Comparison of ENCODE assay signal across 16 mouse cellular contexts in genomic region chr9:103628861-103629469, GRCm38 (mm10).
DNase-seq lines count a peak whose midpoint lies in the region; ATAC-seq lines count a peak whose summit lies in the region.
"Had no signal": no experiment of that assay in that cellular context is flagged by ENCODE, and none has a peak within 500 bp of the region (broad histone marks: within the 10 kb centered on the region; RNA-seq: fewer than 3 reads in every experiment).

No protein-coding gene starts in this region.

- peak overlapping the region; percentile 24; the same call in 1 of the 2 replicates for H3K27ac ChIP-seq in heart, embryonic 13.5 days (replicated peaks)
- no peak overlapping the region; the same call in 1 of the 2 replicates for H3K27ac ChIP-seq in midbrain, embryonic 12.5 days (replicated peaks)
- no peak overlapping the region for H3K27ac ChIP-seq in midbrain, embryonic 13.5 days

- peaks cover 3% of the 10 kb centered on the region; the same call in 1 of the 2 replicates for H3K36me3 ChIP-seq in heart, embryonic 13.5 days
- no peaks in the 10 kb centered on the region for H3K36me3 ChIP-seq in midbrain, embryonic 12.5 days
- H3K36me3 ChIP-seq in midbrain, embryonic 13.5 days = no peaks in the 10 kb centered on the region

- H3K4me3 ChIP-seq in heart, embryonic 13.5 days = no peak overlapping the region
- no peak overlapping the region for H3K4me3 ChIP-seq in midbrain, embryonic 12.5 days
- H3K4me3 ChIP-seq in midbrain, embryonic 13.5 days (replicated peaks) = no peak overlapping the region

- intact Hi-C loops in heart, postnatal 14 days (cut with DNase I) = no loop called here

- DNase-seq in embryo, embryonic 10 days (ENCODE audit: low spot score) = peak; percentile 49
- no peak for DNase-seq in embryo, embryonic 11 days
- DNase-seq in heart, postnatal 14 days = no peak
- DNase-seq in right cerebral cortex, adult 2 months (ENCODE audit: low spot score in 2 of 2) = no peak
- no peak for DNase-seq in MN1 (ENCODE audit: low spot score)
- DNase-seq: cerebellum, postnatal 25 days; gastrocnemius, postnatal 10 days; kidney, postnatal 25 days; layer of hippocampus, adult 9-11 months; lung, adult 2 months; lung, postnatal 4 days had no signal

- H3K9me3 ChIP-seq in heart, embryonic 13.5 days = no peaks in the 10 kb centered on the region
- H3K9me3 ChIP-seq in midbrain, embryonic 12.5 days = no peaks in the 10 kb centered on the region
- H3K9me3 ChIP-seq in midbrain, embryonic 13.5 days = no peaks in the 10 kb centered on the region

- H3K4me2 ChIP-seq in heart, embryonic 13.5 days = no peak overlapping the region
- H3K4me2 ChIP-seq in midbrain, embryonic 12.5 days (replicated peaks) = 0 out of 2 replicates have a peak overlapping the region, but pooled peaks have one; percentile 3
- no peak overlapping the region for H3K4me2 ChIP-seq in midbrain, embryonic 13.5 days (replicated peaks)

- H3K9ac ChIP-seq in heart, embryonic 13.5 days = peak overlapping the region; percentile 10; the same call in 1 of the 2 replicates
- H3K9ac ChIP-seq in midbrain, embryonic 12.5 days (replicated peaks) = no peak overlapping the region
- H3K9ac ChIP-seq in midbrain, embryonic 13.5 days (replicated peaks) = no peak overlapping the region

- 43% methylated on average over 9 of the region's 9 CpGs for WGBS in heart, embryonic 13.5 days
- 11% methylated on average over 9 of the region's 9 CpGs for WGBS in midbrain, embryonic 12.5 days
- 9% methylated on average over 9 of the region's 9 CpGs for whole genome bisulfite sequencing in midbrain, embryonic 13.5 days

- H3K27me3 ChIP-seq in heart, embryonic 13.5 days (replicated peaks) = no peaks in the 10 kb centered on the region
- peaks cover 19% of the 10 kb centered on the region for H3K27me3 ChIP-seq in midbrain, embryonic 12.5 days
- H3K27me3 ChIP-seq in midbrain, embryonic 13.5 days = peaks cover 3% of the 10 kb centered on the region; the same call in 1 of the 2 replicates
- H3K27me3 ChIP-seq: Patski had no signal

- ATAC-seq in heart, embryonic 13.5 days (ENCODE audit: extremely low read depth, insufficient number of reproducible peaks, low FRiP score, low TSS enrichment) = no peak
- no peak for ATAC-seq in midbrain, embryonic 12.5 days (ENCODE audit: low FRiP score, low read depth)
- no peak for ATAC-seq in midbrain, embryonic 13.5 days
- ATAC-seq: intestine, postnatal 0 days; Patski had no signal

- H3K4me1 ChIP-seq in heart, embryonic 13.5 days = peaks cover 40% of the 10 kb centered on the region
- H3K4me1 ChIP-seq in midbrain, embryonic 12.5 days = peaks cover 15% of the 10 kb centered on the region
- peaks cover 16% of the 10 kb centered on the region for H3K4me1 ChIP-seq in midbrain, embryonic 13.5 days (replicated peaks)
